Comparison of ENCODE assay signal across 8 mouse cellular contexts in genomic region chr15:77305852-77306546, GRCm38 (mm10). TPM values are rescaled to one million over a fixed set of nuclear protein-coding genes. Genes with fewer than 3 reads are reported as not detected.
DNase-seq lines count a peak whose midpoint lies in the region; ATAC-seq and TF ChIP-seq lines count a peak whose summit lies in the region.

No protein-coding gene starts in this region.

- H3K4me1 ChIP-seq in forebrain, embryonic 11.5 days (replicated peaks; ENCODE audit: control insufficient read depth, insufficient read depth, low read length), result peaks cover 8% of the 10 kb centered on the region; the same call in 1 of the 2 replicates
- peaks cover 34% of the 10 kb centered on the region for H3K4me1 ChIP-seq in heart, postnatal 0 days (ENCODE audit: control insufficient read depth, insufficient read depth)
- peaks cover 19% of the 10 kb centered on the region; the same call in 1 of the 2 replicates for H3K4me1 ChIP-seq in lung, postnatal 0 days (ENCODE audit: insufficient read depth, low read depth, low read length)

- H3K27me3 ChIP-seq in forebrain, embryonic 11.5 days (ENCODE audit: control insufficient read depth, insufficient read depth, low read length), result no peaks in the 10 kb centered on the region
- H3K27me3 ChIP-seq in heart, postnatal 0 days (ENCODE audit: control insufficient read depth, insufficient read depth, low read length), result no peaks in the 10 kb centered on the region
- H3K27me3 ChIP-seq in lung, postnatal 0 days (replicated peaks; ENCODE audit: insufficient read depth, low read length), result no peaks in the 10 kb centered on the region

- peak overlapping the region; percentile 95 for H3K9ac ChIP-seq in forebrain, embryonic 11.5 days (ENCODE audit: low read length)
- peak overlapping the region; percentile 98 for H3K9ac ChIP-seq in heart, postnatal 0 days (replicated peaks; ENCODE audit: low read depth, low read length)
- peak overlapping the region; percentile 88 for H3K9ac ChIP-seq in lung, postnatal 0 days (replicated peaks; ENCODE audit: low read depth)

- no peak for TF ChIP-seq CTCF in heart, postnatal 0 days (IDR thresholded peaks at IDR 0.05; ENCODE audit: low read depth)
- no peak for TF ChIP-seq CTCF in lung, postnatal 0 days (IDR thresholded peaks at IDR 0.05)

- no peak for TF ChIP-seq EP300 in heart, postnatal 0 days (IDR thresholded peaks at IDR 0.05; ENCODE audit: low read depth)
- no peak for TF ChIP-seq EP300 in lung, postnatal 0 days (IDR thresholded peaks at IDR 0.05)

- H3K36me3 ChIP-seq in forebrain, embryonic 11.5 days (ENCODE audit: control insufficient read depth, insufficient read depth, low read length), result no peaks in the 10 kb centered on the region
- H3K36me3 ChIP-seq in heart, postnatal 0 days (replicated peaks; ENCODE audit: control insufficient read depth, insufficient read depth, low read length), result no peaks in the 10 kb centered on the region
- H3K36me3 ChIP-seq in lung, postnatal 0 days (ENCODE audit: insufficient read depth, low read length), result no peaks in the 10 kb centered on the region

- no peaks in the 10 kb centered on the region for H3K9me3 ChIP-seq in forebrain, embryonic 11.5 days (ENCODE audit: control insufficient read depth, low read length)
- no peaks in the 10 kb centered on the region for H3K9me3 ChIP-seq in heart, postnatal 0 days (replicated peaks; ENCODE audit: control insufficient read depth, low read length)
- H3K9me3 ChIP-seq in lung, postnatal 0 days (ENCODE audit: low read length), result no peaks in the 10 kb centered on the region

- under 1% methylated on average over 51 of the region's 54 CpGs for WGBS in forebrain, embryonic 11.5 days
- WGBS in heart, postnatal 0 days, result under 1% methylated on average over 49 of the region's 54 CpGs
- WGBS in lung, postnatal 0 days, result under 1% methylated on average over 35 of the region's 54 CpGs

- DNase-seq in MEL-GATA-1-ER (ENCODE audit: extremely low read depth, low read depth), result peak; percentile 36
- peak; percentile 74 for DNase-seq in brain, adult 2 months (ENCODE audit: low read depth, low spot score)
- DNase-seq in forebrain, embryonic 11.5 days (ENCODE audit: low spot score), result peak; percentile 63
- DNase-seq in heart, postnatal 0 days (ENCODE audit: low spot score), result peak; percentile 65
- peak; percentile 43 to 50 for DNase-seq in kidney, postnatal 36 days
- peak; percentile 72 for DNase-seq in lung, postnatal 0 days (ENCODE audit: low spot score)
- peak; percentile 8 to 21 for DNase-seq in right cerebral cortex, postnatal 36 days (ENCODE audit: low spot score in 2 of 2)

- peak overlapping the region; percentile 92 for H3K4me3 ChIP-seq in forebrain, embryonic 11.5 days (ENCODE audit: low read depth, low read length)
- peak overlapping the region; percentile 97 for H3K4me3 ChIP-seq in heart, postnatal 0 days (ENCODE audit: low read depth, low read length)
- H3K4me3 ChIP-seq in lung, postnatal 0 days (ENCODE audit: low read depth, low read length), result peak overlapping the region; percentile 94

- H3K4me2 ChIP-seq in forebrain, embryonic 11.5 days (ENCODE audit: low read depth, low read length, severe bottlenecking), result peak overlapping the region; percentile 78
- peak overlapping the region; percentile 94 for H3K4me2 ChIP-seq in heart, postnatal 0 days (ENCODE audit: low read depth, low read length)
- H3K4me2 ChIP-seq in lung, postnatal 0 days (replicated peaks; ENCODE audit: low read depth, low read length), result peak overlapping the region; percentile 80

- ATAC-seq in forebrain, embryonic 11.5 days (replicated peaks; ENCODE audit: low FRiP score), result peak; percentile 58
- peak; percentile 24 for ATAC-seq in heart, postnatal 0 days (ENCODE audit: insufficient read depth, low read depth)
- ATAC-seq in lung, postnatal 0 days, result peak; percentile 15
- ATAC-seq in monocyte, adult 5-6 weeks (replicated peaks; ENCODE audit: insufficient number of reproducible peaks, low FRiP score, low TSS enrichment, poor library complexity, severe bottlenecking), result no peak

- H3K27ac ChIP-seq in forebrain, embryonic 11.5 days (ENCODE audit: low read depth, low read length), result peak overlapping the region; percentile 96
- peak overlapping the region; percentile 95 for H3K27ac ChIP-seq in heart, postnatal 0 days (ENCODE audit: low read depth)
- H3K27ac ChIP-seq in lung, postnatal 0 days (ENCODE audit: low read length), result peak overlapping the region; percentile 99

RNA-seq across cellular contexts. Expression of gene Rbfox2, which starts 0.8 kb away (rescaled TPM):
- polyA plus RNA-seq in forebrain, embryonic 11.5 days (2014; fragmentation: Nextera tagmentation; extraction: Ambion mirVana), result 68.2 and 77.6 TPM in 2 replicates
- 143 and 151 TPM in 2 replicates for total RNA-seq in heart, postnatal 0 days (2014; rRNA removed; ENCODE audit: low replicate concordance)
- polyA plus RNA-seq in heart, postnatal 0 days (2015; fragmentation: Nextera tagmentation; extraction: Ambion mirVana), result 47.6 and 49.1 TPM in 2 replicates
- polyA plus RNA-seq in lung, postnatal 0 days (2015; fragmentation: Nextera tagmentation; extraction: Ambion mirVana), result 17.4 and 18.8 TPM in 2 replicates
- total RNA-seq in monocyte, adult 5-6 weeks (2017), result 0.29 TPM in 1 of 3 replicates, not detected in the others

Comparison
In these comparisons a context has a peak if more than half of its experiments do, and no peak if none do; other contexts are left out.
1. DNase-seq: peak in every context shown above with its lines; median percentile 74 in brain, adult 2 months; 72 in lung, postnatal 0 days; 65 in heart, postnatal 0 days; 63 in forebrain, embryonic 11.5 days; 46 in kidney, postnatal 36 days; 36 in MEL-GATA-1-ER; 14 in right cerebral cortex, postnatal 36 days.